Mouse (Mus musculus): ENCODE results near the gene Rps6kb2. TPM values are rescaled to one million over a fixed set of nuclear protein-coding genes. Genes with fewer than 3 reads are reported as not detected.
"Not testable (repeated sequence)": the region's sequence is repeated elsewhere in the genome, so short reads cannot be mapped to it uniquely, and the experiment has no call there.

The Rps6kb2 gene
- polyA plus RNA-seq, 1 experiment from 2014 or later, result 43.2 TPM

DNA sequence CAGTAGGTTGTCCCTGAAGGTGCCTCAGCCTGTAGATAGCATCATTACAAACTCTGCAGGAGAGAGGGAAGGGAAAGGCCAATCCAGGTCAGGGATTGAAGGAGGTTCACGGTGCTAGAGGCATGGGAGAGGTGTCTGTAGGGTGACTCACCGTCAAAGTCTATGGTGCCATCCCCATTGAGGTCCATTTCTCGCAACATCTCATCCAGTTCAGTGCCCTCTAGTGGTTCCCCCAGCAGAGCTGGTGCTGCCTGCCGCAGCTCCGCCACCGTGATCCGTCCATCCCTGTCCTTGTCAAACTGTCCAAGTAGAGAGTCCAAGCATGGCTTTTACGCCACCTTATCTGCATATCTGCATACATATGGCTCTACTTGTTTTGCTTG, 27.2 kb downstream of the Rps6kb2 start:
- not testable (repeated sequence) for ATAC-seq (ENCODE audit: insufficient read depth); H3K9me3 ChIP-seq (ENCODE audit: low read depth, low read length); H3K4me1 ChIP-seq (ENCODE audit: insufficient read depth); H3K9ac ChIP-seq; H3K27ac ChIP-seq (ENCODE audit: low read depth); H3K27me3 ChIP-seq (ENCODE audit: insufficient read depth, low read length); H3K4me2 ChIP-seq; H3K4me3 ChIP-seq (ENCODE audit: low read depth, low read length); DNase-seq
- WGBS, result 12% methylated on average over 8 of the region's 8 CpGs
- peaks cover 25% of the 10 kb centered on the region for H3K36me3 ChIP-seq (ENCODE audit: insufficient read depth)
- TF ChIP-seq CTCF (IDR thresholded peaks at IDR 0.05; ENCODE audit: low read depth), result peak; percentile 60

DNA sequence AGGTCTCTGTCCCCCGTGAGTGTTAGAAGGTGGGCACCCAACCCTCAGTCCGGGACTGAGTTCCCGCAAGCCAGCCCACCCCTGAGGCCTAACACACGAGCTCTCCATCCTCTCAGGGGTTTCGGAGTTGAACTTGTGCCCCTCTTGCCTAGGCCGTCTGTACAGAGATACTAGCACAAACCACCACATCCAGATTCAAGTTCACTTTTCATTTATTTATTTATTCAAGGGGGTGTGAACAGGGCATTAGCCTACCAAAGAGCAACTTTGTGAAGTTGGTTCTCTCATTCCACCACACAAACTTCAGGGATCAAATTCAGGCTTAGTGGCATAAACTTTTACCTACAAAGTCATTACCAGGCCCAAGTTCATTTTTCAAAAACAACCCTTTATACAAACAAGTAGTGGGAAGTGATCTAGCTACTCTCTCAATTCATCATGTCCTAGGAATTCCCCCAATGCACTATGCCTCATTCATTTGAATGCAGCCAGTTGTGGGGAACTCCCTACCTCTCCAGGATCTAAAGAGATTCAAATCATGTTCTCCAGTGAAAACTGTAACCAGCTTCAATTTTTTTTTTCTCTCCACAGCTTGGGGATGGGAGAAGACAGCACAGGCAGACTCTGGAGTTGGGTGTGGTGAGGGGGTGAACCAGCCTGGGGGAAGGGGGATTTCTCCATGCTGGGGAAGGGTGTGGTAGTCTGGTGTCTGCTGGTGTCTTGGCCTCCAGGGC, 27.8 kb downstream of the Rps6kb2 start:
- 68% methylated on average over 6 of the region's 6 CpGs for WGBS
- not testable (repeated sequence) for H3K4me1 ChIP-seq (ENCODE audit: insufficient read depth); H3K9me3 ChIP-seq (ENCODE audit: low read depth, low read length); DNase-seq; H3K4me2 ChIP-seq; H3K27ac ChIP-seq (ENCODE audit: low read depth); H3K27me3 ChIP-seq (ENCODE audit: insufficient read depth, low read length); H3K4me3 ChIP-seq (ENCODE audit: low read depth, low read length); H3K9ac ChIP-seq; ATAC-seq (ENCODE audit: insufficient read depth)
- peaks cover 28% of the 10 kb centered on the region for H3K36me3 ChIP-seq (ENCODE audit: insufficient read depth)

DNA sequence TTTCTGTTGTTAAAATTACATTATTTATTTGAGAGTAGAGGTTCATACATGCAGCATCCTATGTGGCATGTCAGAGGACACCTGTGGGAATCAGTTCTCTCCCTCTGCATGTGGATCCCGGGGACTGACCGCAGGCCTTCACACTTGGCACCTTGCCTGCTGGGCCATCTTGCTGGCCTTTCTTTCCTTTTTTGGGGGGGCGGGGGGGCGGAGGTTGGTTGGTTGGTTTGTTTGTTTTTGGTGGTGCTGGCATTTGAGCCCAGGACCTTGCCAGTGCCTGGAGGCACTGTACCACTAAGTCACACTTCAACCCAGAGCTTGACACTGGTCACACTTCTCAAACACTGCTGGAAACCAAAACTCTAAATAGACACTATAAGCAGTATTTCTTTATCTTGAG, 28.8 kb downstream of the Rps6kb2 start:
- ATAC-seq (ENCODE audit: insufficient read depth) (no peak), DNase-seq (no peak)
- TF ChIP-seq CTCF (IDR thresholded peaks at IDR 0.05; ENCODE audit: low read depth), result no peak
- no peaks in the 10 kb centered on the region for H3K27me3 ChIP-seq (ENCODE audit: insufficient read depth, low read length)
- H3K9me3 ChIP-seq (ENCODE audit: low read depth, low read length), result no peaks in the 10 kb centered on the region
- H3K36me3 ChIP-seq (ENCODE audit: insufficient read depth), result peaks cover 31% of the 10 kb centered on the region
- no peaks in the 10 kb centered on the region for H3K4me1 ChIP-seq (ENCODE audit: insufficient read depth)
- no peak overlapping the region for H3K9ac ChIP-seq
- no peak overlapping the region for H3K27ac ChIP-seq (ENCODE audit: low read depth)
- H3K4me3 ChIP-seq (ENCODE audit: low read depth, low read length), result no peak overlapping the region
- 63% methylated on average over 4 of the region's 4 CpGs for WGBS
- no peak overlapping the region for H3K4me2 ChIP-seq

DNA sequence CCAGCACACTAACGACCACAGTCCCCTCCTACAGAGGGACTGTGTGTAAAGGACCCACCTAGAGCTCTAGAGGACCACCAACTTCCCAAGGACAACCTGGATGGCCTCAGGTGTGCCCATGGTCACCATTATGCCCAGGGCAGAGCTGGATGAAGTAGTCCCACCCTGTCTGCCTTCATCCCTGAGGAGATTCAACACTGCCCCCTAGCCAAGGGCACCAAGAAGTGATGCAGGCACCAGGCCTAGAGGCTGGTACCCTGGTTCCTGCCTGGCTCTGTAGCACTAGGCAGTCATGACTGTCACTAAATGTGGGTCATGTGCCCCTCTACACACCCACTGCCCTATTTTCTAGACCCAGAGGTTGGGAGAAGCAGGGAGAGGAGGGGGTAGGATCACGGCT, 31.4 kb downstream of the Rps6kb2 start:
- Histone ChIP-seq H3K27ac (ENCODE audit: low read depth) (no peak overlapping the region), H3K4me2 (no peak overlapping the region), H3K9ac (no peak overlapping the region), H3K27me3 (ENCODE audit: insufficient read depth, low read length) (no peaks in the 10 kb centered on the region), H3K36me3 (ENCODE audit: insufficient read depth) (peaks cover 45% of the 10 kb centered on the region), H3K9me3 (ENCODE audit: low read depth, low read length) (no peaks in the 10 kb centered on the region), H3K4me3 (ENCODE audit: low read depth, low read length) (no peak overlapping the region), H3K4me1 (ENCODE audit: insufficient read depth) (peaks cover 3% of the 10 kb centered on the region)
- WGBS, result 73% methylated on average over 2 of the region's 2 CpGs
- no peak for ATAC-seq (ENCODE audit: insufficient read depth)
- DNase-seq, result no peak
- TF ChIP-seq CTCF (IDR thresholded peaks at IDR 0.05; ENCODE audit: low read depth), result no peak

DNA sequence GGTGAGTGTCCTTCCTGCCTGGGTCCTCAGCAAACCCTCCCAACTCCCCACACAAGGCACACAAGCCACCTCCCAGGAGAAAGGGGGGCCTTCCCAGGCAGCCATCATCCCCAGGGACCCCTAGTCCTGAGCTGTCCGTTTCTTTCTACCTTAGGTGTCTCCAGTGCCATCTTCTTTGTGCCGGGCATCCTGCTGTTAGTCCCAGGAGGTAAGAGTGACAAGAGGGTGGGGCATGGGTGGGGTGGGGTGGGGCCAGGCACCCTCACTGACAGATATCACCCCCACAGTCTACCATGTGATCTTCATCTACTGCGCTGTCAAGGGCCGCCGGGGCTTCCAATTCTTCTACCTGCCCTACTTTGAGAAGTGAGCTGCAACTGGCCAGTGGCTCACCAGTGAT, 32.1 kb downstream of the Rps6kb2 start:
- no peak overlapping the region for H3K4me3 ChIP-seq (ENCODE audit: low read depth, low read length)
- peaks cover 45% of the 10 kb centered on the region for H3K36me3 ChIP-seq (ENCODE audit: insufficient read depth)
- DNase-seq, result no peak
- H3K27me3 ChIP-seq (ENCODE audit: insufficient read depth, low read length), result no peaks in the 10 kb centered on the region
- H3K9me3 ChIP-seq (ENCODE audit: low read depth, low read length), result no peaks in the 10 kb centered on the region
- no peak for TF ChIP-seq CTCF (IDR thresholded peaks at IDR 0.05; ENCODE audit: low read depth)
- H3K4me2 ChIP-seq, result no peak overlapping the region
- no peak overlapping the region for H3K27ac ChIP-seq (ENCODE audit: low read depth)
- no peak for ATAC-seq (ENCODE audit: insufficient read depth)
- no peak overlapping the region for H3K9ac ChIP-seq
- 78% methylated on average over 5 of the region's 5 CpGs for WGBS
- H3K4me1 ChIP-seq (ENCODE audit: insufficient read depth), result peaks cover 8% of the 10 kb centered on the region

DNA sequence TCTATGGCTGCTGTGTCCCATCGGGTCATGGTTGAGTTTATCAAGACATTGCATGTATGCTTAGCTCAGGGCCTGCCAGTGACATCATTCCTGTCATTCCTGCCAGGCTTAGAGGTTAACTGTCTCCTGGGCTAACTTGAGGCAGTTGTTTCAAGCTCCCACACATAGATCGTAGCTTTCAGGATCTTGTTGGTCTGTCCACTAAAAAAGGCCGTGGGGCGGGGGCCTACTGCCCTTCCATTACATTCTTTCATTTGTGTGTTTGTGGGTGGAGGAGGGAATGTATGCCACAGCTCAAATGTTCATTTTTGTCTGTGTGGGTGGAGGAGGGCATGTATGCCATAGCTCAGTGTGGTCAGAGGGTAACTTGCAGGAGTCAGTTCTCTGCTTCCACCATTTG, 33.0 kb downstream of the Rps6kb2 start:
- no peaks in the 10 kb centered on the region for H3K9me3 ChIP-seq (ENCODE audit: low read depth, low read length)
- H3K27ac ChIP-seq (ENCODE audit: low read depth), result no peak overlapping the region
- H3K27me3 ChIP-seq (ENCODE audit: insufficient read depth, low read length), result no peaks in the 10 kb centered on the region
- no peak overlapping the region for H3K9ac ChIP-seq
- peaks cover 45% of the 10 kb centered on the region for H3K36me3 ChIP-seq (ENCODE audit: insufficient read depth)
- WGBS, result 84% methylated on average over 4 of the region's 4 CpGs
- DNase-seq (no peak), ATAC-seq (ENCODE audit: insufficient read depth) (no peak)
- no peak overlapping the region for H3K4me3 ChIP-seq (ENCODE audit: low read depth, low read length)
- no peak overlapping the region for H3K4me2 ChIP-seq
- no peak for TF ChIP-seq CTCF (IDR thresholded peaks at IDR 0.05; ENCODE audit: low read depth)
- peaks cover 8% of the 10 kb centered on the region for H3K4me1 ChIP-seq (ENCODE audit: insufficient read depth)

DNA sequence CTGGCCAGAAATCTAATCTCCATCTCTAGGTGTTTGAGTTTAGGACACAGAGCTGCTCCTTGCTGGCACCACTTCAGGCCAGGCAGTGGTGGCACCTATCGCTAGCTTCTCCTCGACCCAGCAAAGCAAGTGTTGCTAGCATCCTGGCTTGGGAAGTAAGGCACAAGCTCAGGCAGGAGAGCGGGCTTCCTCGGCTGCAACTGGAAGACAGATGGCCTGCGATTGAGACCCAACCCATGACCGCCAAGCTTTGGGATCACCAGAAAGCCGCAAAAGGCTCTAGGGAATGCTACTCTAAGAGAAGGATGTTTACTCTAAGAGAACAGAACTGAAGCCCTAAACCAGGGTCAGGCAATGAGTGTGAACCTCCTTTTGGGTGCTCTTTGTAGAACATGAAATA, 33.7 kb downstream of the Rps6kb2 start:
- H3K4me1 ChIP-seq (ENCODE audit: insufficient read depth), result peaks cover 10% of the 10 kb centered on the region
- DNase-seq (no peak), ATAC-seq (ENCODE audit: insufficient read depth) (no peak)
- TF ChIP-seq CTCF (IDR thresholded peaks at IDR 0.05; ENCODE audit: low read depth), result no peak
- no peak overlapping the region for H3K9ac ChIP-seq
- no peak overlapping the region for H3K4me2 ChIP-seq
- H3K27me3 ChIP-seq (ENCODE audit: insufficient read depth, low read length), result no peaks in the 10 kb centered on the region
- H3K36me3 ChIP-seq (ENCODE audit: insufficient read depth), result peaks cover 45% of the 10 kb centered on the region
- H3K4me3 ChIP-seq (ENCODE audit: low read depth, low read length), result no peak overlapping the region
- no peak overlapping the region for H3K27ac ChIP-seq (ENCODE audit: low read depth)
- WGBS, result 91% methylated on average over 7 of the region's 7 CpGs
- no peaks in the 10 kb centered on the region for H3K9me3 ChIP-seq (ENCODE audit: low read depth, low read length)

Data from lung, embryonic 14.5 days (tissue).